Mouse (Mus musculus): ENCODE data around the gene Pam. TPM values are rescaled to one million over a fixed set of nuclear protein-coding genes. Genes with fewer than 3 reads are reported as not detected.

Pam gene
- polyA plus RNA-seq, 1 experiment from 2014 or later, result 21.8 TPM

DNA sequence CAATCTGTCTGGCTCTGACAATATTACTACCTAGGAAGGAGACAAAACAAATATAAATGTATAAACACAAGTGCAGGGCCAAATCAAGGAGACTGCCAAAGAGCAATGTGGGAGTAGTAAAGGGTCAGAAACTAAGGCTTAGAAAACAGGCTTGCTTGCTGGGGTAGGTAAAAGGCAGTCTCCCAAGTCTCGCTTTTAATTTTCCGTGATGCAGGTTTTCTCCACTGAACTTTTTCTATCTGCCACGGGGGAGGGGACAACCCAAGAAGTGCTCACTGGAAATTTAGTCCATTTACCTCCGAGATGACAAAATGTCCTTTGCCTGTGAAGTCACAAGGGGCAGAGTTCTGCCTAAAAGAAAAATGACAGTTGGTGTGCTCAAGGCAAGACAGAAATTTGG lies 21.6 kb downstream of the Pam start:
- ATAC-seq (ENCODE audit: low FRiP score, low read depth), result no peak
- no peak overlapping the region for H3K4me3 ChIP-seq
- no peaks in the 10 kb centered on the region for H3K36me3 ChIP-seq
- H3K4me2 ChIP-seq (replicated peaks), result no peak overlapping the region
- WGBS, result 66% methylated on average over 4 of the region's 4 CpGs
- no peaks in the 10 kb centered on the region for H3K27me3 ChIP-seq (replicated peaks)
- H3K9me3 ChIP-seq, result no peaks in the 10 kb centered on the region
- H3K9ac ChIP-seq, result no peak overlapping the region
- H3K4me1 ChIP-seq, result peaks cover 3% of the 10 kb centered on the region; the same call in 1 of the 2 replicates
- no peak overlapping the region for H3K27ac ChIP-seq

DNA sequence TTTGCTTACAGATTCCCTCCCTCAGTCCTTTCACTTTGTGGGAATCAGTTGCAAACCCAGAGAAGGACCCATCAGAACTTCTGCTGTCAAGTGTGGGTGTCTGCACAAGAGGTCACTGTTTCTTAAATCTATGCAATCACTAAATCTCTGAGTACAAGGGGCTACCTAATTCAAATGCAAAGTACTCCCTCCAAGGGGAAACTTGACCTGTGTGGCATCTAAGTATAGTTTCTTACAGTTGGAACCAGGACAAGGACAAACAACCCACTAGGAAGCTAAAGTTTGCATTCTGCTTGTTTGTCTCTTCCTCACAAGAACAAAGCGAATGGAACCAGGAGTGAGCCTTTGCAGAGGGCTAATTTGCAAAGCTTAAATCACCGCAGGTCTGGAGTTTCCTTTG lies 22.3 kb downstream of the Pam start:
- Histone ChIP-seq H3K9me3 (no peaks in the 10 kb centered on the region), H3K4me2 (replicated peaks) (no peak overlapping the region), H3K4me3 (no peak overlapping the region), H3K27me3 (replicated peaks) (no peaks in the 10 kb centered on the region), H3K4me1 (peaks cover 3% of the 10 kb centered on the region; the same call in 1 of the 2 replicates), H3K36me3 (no peaks in the 10 kb centered on the region), H3K27ac (no peak overlapping the region), H3K9ac (no peak overlapping the region)
- no peak for ATAC-seq (ENCODE audit: low FRiP score, low read depth)
- 20% methylated on average over 2 of the region's 2 CpGs for WGBS

GRCm38 (mm10) chr1:98072045-98072444 lies 23.4 kb downstream of the Pam start:
- Histone ChIP-seq H3K9me3 (no peaks in the 10 kb centered on the region), H3K9ac (no peak overlapping the region), H3K36me3 (no peaks in the 10 kb centered on the region), H3K27ac (no peak overlapping the region), H3K4me1 (peaks cover 3% of the 10 kb centered on the region; the same call in 1 of the 2 replicates), H3K4me2 (replicated peaks) (no peak overlapping the region), H3K27me3 (replicated peaks) (no peaks in the 10 kb centered on the region), H3K4me3 (no peak overlapping the region)
- 68% methylated on average over 6 of the region's 6 CpGs for WGBS
- ATAC-seq (ENCODE audit: low FRiP score, low read depth), result no peak

DNA sequence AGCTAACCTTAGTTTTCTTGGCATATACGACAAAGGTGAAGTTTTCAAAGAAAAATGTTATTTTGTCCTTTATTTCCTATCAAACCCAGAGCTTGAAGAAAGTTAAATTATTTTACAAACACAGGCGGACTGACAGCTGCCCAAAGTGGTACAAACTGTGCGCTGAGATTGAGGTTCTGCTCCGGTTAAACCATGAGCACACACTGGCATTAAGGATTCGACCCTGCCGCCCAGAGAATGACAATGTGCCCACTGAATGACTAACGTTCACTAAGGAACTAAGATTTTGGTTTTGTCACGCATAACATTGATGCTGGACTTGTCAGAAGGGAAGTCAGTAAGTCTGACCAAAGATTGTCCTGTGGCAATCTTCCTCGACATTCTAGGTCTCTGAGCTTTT lies 24.0 kb downstream of the Pam start:
- WGBS, result 90% methylated on average over 9 of the region's 9 CpGs
- Histone ChIP-seq H3K27me3 (replicated peaks) (no peaks in the 10 kb centered on the region), H3K4me3 (no peak overlapping the region), H3K9ac (no peak overlapping the region), H3K9me3 (no peaks in the 10 kb centered on the region), H3K36me3 (no peaks in the 10 kb centered on the region), H3K4me1 (peaks cover 3% of the 10 kb centered on the region; the same call in 1 of the 2 replicates), H3K27ac (no peak overlapping the region), H3K4me2 (replicated peaks) (no peak overlapping the region)
- no peak for ATAC-seq (ENCODE audit: low FRiP score, low read depth)

DNA sequence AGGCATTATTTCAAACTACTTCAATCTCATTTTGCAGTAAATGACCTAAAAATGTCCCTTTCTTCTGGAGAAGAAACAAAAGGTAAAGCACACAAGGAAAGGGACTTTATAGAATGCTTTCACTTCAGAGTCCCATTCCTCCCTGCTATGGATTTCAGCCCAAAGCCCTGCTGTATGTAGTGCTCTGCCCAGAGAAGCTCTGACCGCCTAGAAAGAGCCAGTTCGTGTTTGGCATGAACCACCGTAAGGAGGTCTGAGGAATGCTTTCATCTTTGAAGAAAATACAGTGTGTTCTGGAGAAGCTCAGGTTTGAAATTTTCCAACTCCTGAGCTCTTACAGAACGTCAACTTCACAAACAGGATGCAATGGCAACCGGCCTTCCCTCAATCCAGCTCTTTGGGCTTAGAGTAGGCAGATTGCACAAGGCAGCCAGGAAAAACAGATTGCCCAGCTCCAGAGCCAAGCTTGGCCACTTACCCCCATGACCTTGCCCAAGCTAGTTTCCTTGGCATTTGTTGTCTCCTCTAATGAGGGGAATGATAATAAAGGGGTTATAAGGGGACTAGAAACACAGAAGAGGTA lies 24.6 kb downstream of the Pam start:
- H3K4me3 ChIP-seq, result no peak overlapping the region
- no peak overlapping the region for H3K4me2 ChIP-seq (replicated peaks)
- 82% methylated on average over 5 of the region's 5 CpGs for WGBS
- no peaks in the 10 kb centered on the region for H3K27me3 ChIP-seq (replicated peaks)
- peaks cover 3% of the 10 kb centered on the region; the same call in 1 of the 2 replicates for H3K4me1 ChIP-seq
- H3K27ac ChIP-seq, result no peak overlapping the region
- H3K9me3 ChIP-seq, result no peaks in the 10 kb centered on the region
- no peak overlapping the region for H3K9ac ChIP-seq
- no peak for ATAC-seq (ENCODE audit: low FRiP score, low read depth)
- H3K36me3 ChIP-seq, result no peaks in the 10 kb centered on the region

GRCm38 (mm10) chr1:98068177-98068576 lies 27.3 kb downstream of the Pam start:
- Histone ChIP-seq H3K9me3 (no peaks in the 10 kb centered on the region), H3K4me2 (replicated peaks) (no peak overlapping the region), H3K27ac (no peak overlapping the region), H3K9ac (no peak overlapping the region), H3K4me3 (no peak overlapping the region), H3K27me3 (replicated peaks) (no peaks in the 10 kb centered on the region), H3K36me3 (no peaks in the 10 kb centered on the region), H3K4me1 (peaks cover under 1% of the 10 kb centered on the region; the same call in 1 of the 2 replicates)
- 95% methylated on average over 4 of the region's 4 CpGs for WGBS
- ATAC-seq (ENCODE audit: low FRiP score, low read depth), result no peak

DNA sequence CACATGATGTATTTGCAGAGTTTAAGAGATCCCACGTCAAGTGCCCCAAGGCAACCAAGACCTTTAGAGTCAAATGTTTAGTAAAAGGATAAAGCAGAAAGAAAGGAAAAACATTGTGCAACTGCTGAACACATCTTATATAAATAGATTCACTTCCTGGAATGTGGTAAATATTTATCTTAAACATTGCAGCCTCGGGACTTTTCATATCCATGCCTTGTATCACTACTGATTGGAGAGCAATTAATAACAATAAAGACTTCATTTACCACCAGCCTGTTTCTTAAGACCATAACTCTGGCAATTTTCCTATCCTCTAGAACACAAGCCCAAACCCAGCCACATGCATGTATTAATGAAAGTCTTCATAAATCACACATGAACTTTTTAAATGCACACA lies 33.4 kb downstream of the Pam start:
- H3K27ac ChIP-seq, result no peak overlapping the region
- no peak overlapping the region for H3K4me2 ChIP-seq (replicated peaks)
- H3K4me3 ChIP-seq, result no peak overlapping the region
- no peak overlapping the region for H3K9ac ChIP-seq
- H3K4me1 ChIP-seq, result no peaks in the 10 kb centered on the region
- no peaks in the 10 kb centered on the region for H3K27me3 ChIP-seq (replicated peaks)
- H3K9me3 ChIP-seq, result no peaks in the 10 kb centered on the region
- H3K36me3 ChIP-seq, result no peaks in the 10 kb centered on the region
- 68% methylated on average over 2 of the region's 2 CpGs for WGBS
- ATAC-seq (ENCODE audit: low FRiP score, low read depth), result no peak

GRCm38 (mm10) chr1:98059401-98059800 lies 36.0 kb downstream of the Pam start:
- Histone ChIP-seq H3K9ac (no peak overlapping the region), H3K4me3 (no peak overlapping the region), H3K36me3 (no peaks in the 10 kb centered on the region), H3K27me3 (replicated peaks) (no peaks in the 10 kb centered on the region), H3K9me3 (no peaks in the 10 kb centered on the region), H3K4me2 (replicated peaks) (no peak overlapping the region), H3K4me1 (no peaks in the 10 kb centered on the region), H3K27ac (no peak overlapping the region)
- ATAC-seq (ENCODE audit: low FRiP score, low read depth), result no peak
- WGBS, result 90% methylated on average over 1 of the region's 1 CpGs

DNA sequence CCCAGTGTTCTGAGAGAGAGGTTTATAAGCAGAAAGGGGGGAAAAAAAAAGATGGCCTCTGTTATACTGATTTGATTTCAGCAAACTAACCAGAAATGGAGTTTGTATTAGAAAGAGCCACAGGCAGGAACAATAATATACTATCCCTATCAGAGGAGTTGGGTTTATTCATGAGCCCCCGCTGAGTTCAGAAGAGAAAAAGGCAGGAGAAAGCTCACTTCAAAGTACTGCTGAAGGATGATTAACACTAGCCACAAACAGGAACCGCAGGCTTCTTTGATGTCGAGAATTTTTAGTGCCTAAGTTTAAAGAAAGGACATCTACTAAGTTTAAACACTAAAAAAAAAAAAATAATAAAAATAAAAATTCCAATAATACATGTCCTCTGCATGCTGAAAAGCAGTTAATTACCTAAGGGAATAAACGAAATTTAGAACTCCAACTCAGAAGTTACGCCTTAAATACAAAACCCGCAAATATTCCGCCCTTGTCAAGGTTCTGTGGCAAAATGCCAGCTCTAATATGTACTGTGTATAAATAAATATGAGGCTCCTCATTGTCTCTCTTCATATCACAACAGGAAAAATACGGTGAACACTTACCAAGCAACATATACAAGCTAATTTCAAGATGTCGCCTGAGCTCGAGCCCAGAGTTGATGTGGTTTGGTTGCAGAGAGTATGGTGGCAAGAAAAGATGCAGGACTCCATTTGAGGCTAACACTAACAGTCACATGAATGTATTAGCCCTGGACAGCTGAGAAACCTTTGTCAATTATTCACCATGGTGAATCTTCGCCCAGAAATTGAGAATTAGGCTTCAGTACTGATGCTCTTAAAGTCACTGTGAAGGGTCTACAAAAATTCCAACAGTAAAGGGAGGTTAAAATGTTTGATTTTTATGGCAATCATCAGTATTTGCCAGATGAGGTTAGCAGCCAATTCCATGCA lies 38.2 kb downstream of the Pam start:
- no peak overlapping the region for H3K4me3 ChIP-seq
- ATAC-seq (ENCODE audit: low FRiP score, low read depth), result no peak
- no peak overlapping the region for H3K27ac ChIP-seq
- no peak overlapping the region for H3K9ac ChIP-seq
- no peaks in the 10 kb centered on the region for H3K9me3 ChIP-seq
- H3K4me2 ChIP-seq (replicated peaks), result no peak overlapping the region
- H3K27me3 ChIP-seq (replicated peaks), result no peaks in the 10 kb centered on the region
- H3K4me1 ChIP-seq, result peaks cover 4% of the 10 kb centered on the region; the same call in 1 of the 2 replicates
- no peaks in the 10 kb centered on the region for H3K36me3 ChIP-seq
- WGBS, result 45% methylated on average over 11 of the region's 11 CpGs

DNA sequence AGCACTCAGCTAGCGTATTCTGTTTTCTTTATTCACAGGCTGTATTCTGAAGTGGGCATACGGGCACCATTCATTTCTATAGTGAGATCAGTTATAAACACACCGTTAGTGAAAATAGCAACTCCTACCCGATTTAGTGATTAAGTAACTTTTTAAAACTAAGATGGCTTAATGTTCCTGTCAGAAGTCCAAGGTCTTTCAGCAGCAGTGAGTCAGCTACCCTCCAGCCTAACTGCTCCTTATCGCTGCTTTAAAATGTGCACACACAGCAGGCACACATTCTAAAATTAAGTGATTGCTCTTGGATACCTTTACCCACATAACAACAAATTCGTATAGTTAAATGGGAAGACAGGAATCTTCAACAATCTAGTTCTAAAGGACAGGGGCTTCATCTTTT lies 39.2 kb downstream of the Pam start:
- no peak for ATAC-seq (ENCODE audit: low FRiP score, low read depth)
- Histone ChIP-seq H3K4me3 (no peak overlapping the region), H3K9ac (no peak overlapping the region), H3K27ac (no peak overlapping the region), H3K4me1 (peaks cover 4% of the 10 kb centered on the region; the same call in 1 of the 2 replicates), H3K36me3 (no peaks in the 10 kb centered on the region), H3K4me2 (replicated peaks) (no peak overlapping the region), H3K27me3 (replicated peaks) (no peaks in the 10 kb centered on the region), H3K9me3 (no peaks in the 10 kb centered on the region)
- WGBS, result 81% methylated on average over 6 of the region's 6 CpGs

- H3K27ac ChIP-seq, result no peak overlapping the region
- no peak overlapping the region for H3K4me2 ChIP-seq (replicated peaks)
- no peaks in the 10 kb centered on the region for H3K36me3 ChIP-seq
- 97% methylated on average over 8 of the region's 8 CpGs for WGBS
- H3K4me1 ChIP-seq, result peaks cover 4% of the 10 kb centered on the region; the same call in 1 of the 2 replicates
- no peaks in the 10 kb centered on the region for H3K9me3 ChIP-seq
- no peak overlapping the region for H3K9ac ChIP-seq
- no peak for ATAC-seq (ENCODE audit: low FRiP score, low read depth)
- no peaks in the 10 kb centered on the region for H3K27me3 ChIP-seq (replicated peaks)
- no peak overlapping the region for H3K4me3 ChIP-seq
Observed at GRCm38 (mm10) chr1:98055591-98055990, 39.9 kb downstream of the Pam start.

- ATAC-seq (ENCODE audit: low FRiP score, low read depth), result peak; percentile 59; the same call in 1 of the 2 replicates
- WGBS, result 12% methylated on average over 3 of the region's 3 CpGs
- Histone ChIP-seq H3K4me2 (replicated peaks) (no peak overlapping the region), H3K4me3 (no peak overlapping the region), H3K27me3 (replicated peaks) (no peaks in the 10 kb centered on the region), H3K9ac (no peak overlapping the region), H3K9me3 (no peaks in the 10 kb centered on the region), H3K27ac (no peak overlapping the region), H3K4me1 (peaks cover 7% of the 10 kb centered on the region; the same call in 1 of the 2 replicates), H3K36me3 (no peaks in the 10 kb centered on the region)
Observed at GRCm38 (mm10) chr1:98053994-98054393, 41.5 kb downstream of the Pam start.
